Comparison of ENCODE assay signal across 15 mouse cellular contexts in genomic region chr15:62786315-62786714, GRCm38 (mm10).
"Had no signal": no experiment of that assay in that cellular context is flagged by ENCODE, and none has a peak within 500 bp of the region (broad histone marks: within the 10 kb centered on the region; RNA-seq: fewer than 3 reads in every experiment).

No protein-coding gene starts in this region.

- H3K9me3 ChIP-seq: limb, embryonic 10.5 days; liver, embryonic 15.5 days; midbrain, embryonic 10.5 days; neural tube, embryonic 15.5 days had no signal

- DNase-seq: kidney, postnatal 25 days; lung, embryonic 14.5 days; lung, postnatal 10 days; lung, postnatal 4 days; midbrain, embryonic 14.5 days; thymus, adult 18-20 months; thymus, postnatal 25 days had no signal

- H3K4me3 ChIP-seq: left cerebral cortex, adult 2 months; limb, embryonic 10.5 days; liver, embryonic 15.5 days; midbrain, embryonic 10.5 days; myocyte; neural tube, embryonic 15.5 days had no signal

- H3K4me1 ChIP-seq: limb, embryonic 10.5 days; liver, embryonic 15.5 days; midbrain, embryonic 10.5 days; neural tube, embryonic 15.5 days had no signal

- H3K27ac ChIP-seq: left cerebral cortex, adult 2 months; limb, embryonic 10.5 days; liver, embryonic 15.5 days; midbrain, embryonic 10.5 days; neural tube, embryonic 15.5 days; stomach, postnatal 0 days had no signal

- H3K4me2 ChIP-seq: liver, embryonic 11.5 days; liver, embryonic 15.5 days; lung, embryonic 14.5 days; neural tube, embryonic 15.5 days had no signal

- H3K36me3 ChIP-seq: limb, embryonic 10.5 days; liver, embryonic 15.5 days; midbrain, embryonic 10.5 days; neural tube, embryonic 15.5 days had no signal

- H3K9ac ChIP-seq: liver, embryonic 15.5 days; lung, embryonic 14.5 days; neural tube, embryonic 15.5 days had no signal

- H3K27me3 ChIP-seq: liver, embryonic 15.5 days; neural tube, embryonic 15.5 days had no signal
